Mouse (Mus musculus): ENCODE results near the gene Hmgn1. TPM values are rescaled to one million over a fixed set of nuclear protein-coding genes. Genes with fewer than 3 reads are reported as not detected.

The Hmgn1 gene
- polyA plus RNA-seq, 1 experiment from 2014 or later, result 279 TPM

- ATAC-seq (peak; percentile 93), DNase-seq (ENCODE audit: low spot score) (peak; percentile 91)
- Histone ChIP-seq H3K9me3 (ENCODE audit: low read length) (no peaks in the 10 kb centered on the region), H3K27me3 (replicated peaks; ENCODE audit: insufficient read depth, low read length) (no peaks in the 10 kb centered on the region), H3K4me1 (ENCODE audit: insufficient read depth, low read depth, low read length) (peaks cover 4% of the 10 kb centered on the region; the same call in 1 of the 2 replicates), H3K27ac (ENCODE audit: low read length) (peak overlapping the region; percentile 79), H3K4me3 (ENCODE audit: low read depth, low read length) (no peak overlapping the region), H3K4me2 (replicated peaks; ENCODE audit: low read depth, low read length) (no peak overlapping the region), H3K36me3 (ENCODE audit: insufficient read depth, low read length) (no peaks in the 10 kb centered on the region), H3K9ac (replicated peaks; ENCODE audit: low read depth) (no peak overlapping the region)
- TF ChIP-seq CTCF (IDR thresholded peaks at IDR 0.05) (peak; percentile 46), EP300 (IDR thresholded peaks at IDR 0.05) (peak; percentile 82)
- 41% methylated on average over 9 of the region's 9 CpGs for WGBS
These were observed 35.7 kb downstream of the Hmgn1 start for GRCm38 (mm10) chr16:96091515-96092504.

GRCm38 (mm10) chr16:96088120-96088519 lies 39.4 kb downstream of the Hmgn1 start:
- Histone ChIP-seq H3K36me3 (ENCODE audit: insufficient read depth, low read length) (no peaks in the 10 kb centered on the region), H3K4me1 (ENCODE audit: insufficient read depth, low read depth, low read length) (peaks cover 4% of the 10 kb centered on the region; the same call in 1 of the 2 replicates), H3K27me3 (replicated peaks; ENCODE audit: insufficient read depth, low read length) (no peaks in the 10 kb centered on the region), H3K4me3 (ENCODE audit: low read depth, low read length) (no peak overlapping the region), H3K27ac (ENCODE audit: low read length) (no peak overlapping the region), H3K4me2 (replicated peaks; ENCODE audit: low read depth, low read length) (no peak overlapping the region), H3K9me3 (ENCODE audit: low read length) (no peaks in the 10 kb centered on the region), H3K9ac (replicated peaks; ENCODE audit: low read depth) (no peak overlapping the region)
- 61% methylated on average over 5 of the region's 5 CpGs for WGBS
- no peak for TF ChIP-seq CTCF (IDR thresholded peaks at IDR 0.05)
- TF ChIP-seq EP300 (IDR thresholded peaks at IDR 0.05), result no peak
- no peak for DNase-seq (ENCODE audit: low spot score)
- ATAC-seq, result no peak

- Histone ChIP-seq H3K4me1 (ENCODE audit: insufficient read depth, low read depth, low read length) (peaks cover 4% of the 10 kb centered on the region; the same call in 1 of the 2 replicates), H3K9me3 (ENCODE audit: low read length) (no peaks in the 10 kb centered on the region), H3K4me3 (ENCODE audit: low read depth, low read length) (no peak overlapping the region), H3K36me3 (ENCODE audit: insufficient read depth, low read length) (no peaks in the 10 kb centered on the region), H3K4me2 (replicated peaks; ENCODE audit: low read depth, low read length) (no peak overlapping the region), H3K27me3 (replicated peaks; ENCODE audit: insufficient read depth, low read length) (no peaks in the 10 kb centered on the region), H3K9ac (replicated peaks; ENCODE audit: low read depth) (no peak overlapping the region), H3K27ac (ENCODE audit: low read length) (no peak overlapping the region)
- no peak for ATAC-seq
- no peak for DNase-seq (ENCODE audit: low spot score)
- WGBS, result 71% methylated on average over 4 of the region's 4 CpGs
- no peak for TF ChIP-seq EP300 (IDR thresholded peaks at IDR 0.05)
- TF ChIP-seq CTCF (IDR thresholded peaks at IDR 0.05), result 0 out of 2 replicates have a peak, but pooled peaks have one; percentile 15
These were observed 40.1 kb downstream of the Hmgn1 start for GRCm38 (mm10) chr16:96087436-96087835.

- no peak for ATAC-seq
- WGBS, result 60% methylated on average over 12 of the region's 12 CpGs
- Histone ChIP-seq H3K9ac (replicated peaks; ENCODE audit: low read depth) (no peak overlapping the region), H3K9me3 (ENCODE audit: low read length) (no peaks in the 10 kb centered on the region), H3K27ac (ENCODE audit: low read length) (no peak overlapping the region), H3K4me2 (replicated peaks; ENCODE audit: low read depth, low read length) (no peak overlapping the region), H3K4me1 (ENCODE audit: insufficient read depth, low read depth, low read length) (peaks cover 4% of the 10 kb centered on the region; the same call in 1 of the 2 replicates), H3K4me3 (ENCODE audit: low read depth, low read length) (no peak overlapping the region), H3K27me3 (replicated peaks; ENCODE audit: insufficient read depth, low read length) (no peaks in the 10 kb centered on the region), H3K36me3 (ENCODE audit: insufficient read depth, low read length) (no peaks in the 10 kb centered on the region)
- no peak for DNase-seq (ENCODE audit: low spot score)
- TF ChIP-seq CTCF (IDR thresholded peaks at IDR 0.05) (no peak), EP300 (IDR thresholded peaks at IDR 0.05) (no peak)
These were observed 40.5 kb downstream of the Hmgn1 start for GRCm38 (mm10) chr16:96087001-96087400.

- H3K9me3 ChIP-seq (ENCODE audit: low read length), result no peaks in the 10 kb centered on the region
- ATAC-seq (no peak), DNase-seq (ENCODE audit: low spot score) (no peak)
- no peaks in the 10 kb centered on the region for H3K27me3 ChIP-seq (replicated peaks; ENCODE audit: insufficient read depth, low read length)
- no peaks in the 10 kb centered on the region for H3K4me1 ChIP-seq (ENCODE audit: insufficient read depth, low read depth, low read length)
- H3K4me2 ChIP-seq (replicated peaks; ENCODE audit: low read depth, low read length), result no peak overlapping the region
- H3K9ac ChIP-seq (replicated peaks; ENCODE audit: low read depth), result no peak overlapping the region
- no peak overlapping the region for H3K4me3 ChIP-seq (ENCODE audit: low read depth, low read length)
- TF ChIP-seq EP300 (IDR thresholded peaks at IDR 0.05), result no peak
- H3K36me3 ChIP-seq (ENCODE audit: insufficient read depth, low read length), result 0 out of 2 replicates have a peak, but pooled peaks cover under 1% of the 10 kb centered on the region
- no peak overlapping the region for H3K27ac ChIP-seq (ENCODE audit: low read length)
These were observed 41.9 kb downstream of the Hmgn1 start for GRCm38 (mm10) chr16:96085597-96085996.

GRCm38 (mm10) chr16:96083179-96083646 lies 44.3 kb downstream of the Hmgn1 start:
- DNase-seq (ENCODE audit: low spot score), result no peak

More at GRCm38 (mm10) chr16:96083179-96083646, 44.3 kb downstream of the Hmgn1 start:
- peak; percentile 14 for ATAC-seq
- no peaks in the 10 kb centered on the region for H3K9me3 ChIP-seq (ENCODE audit: low read length)
- peak overlapping the region; percentile 99 for H3K27ac ChIP-seq (ENCODE audit: low read length)
- H3K4me2 ChIP-seq (replicated peaks; ENCODE audit: low read depth, low read length), result peak overlapping the region; percentile 69
- 7% methylated on average over 20 of the region's 20 CpGs for WGBS
- H3K9ac ChIP-seq (replicated peaks; ENCODE audit: low read depth), result peak overlapping the region; percentile 55
- 0 out of 2 replicates have a peak, but pooled peaks cover 13% of the 10 kb centered on the region for H3K36me3 ChIP-seq (ENCODE audit: insufficient read depth, low read length)
- H3K4me3 ChIP-seq (ENCODE audit: low read depth, low read length), result peak overlapping the region; percentile 99
- no peak; the same call in 1 of the 2 replicates for TF ChIP-seq EP300 (IDR thresholded peaks at IDR 0.05)
- TF ChIP-seq CTCF (IDR thresholded peaks at IDR 0.05), result no peak
- H3K4me1 ChIP-seq (ENCODE audit: insufficient read depth, low read depth, low read length), result no peaks in the 10 kb centered on the region
- H3K27me3 ChIP-seq (replicated peaks; ENCODE audit: insufficient read depth, low read length), result no peaks in the 10 kb centered on the region

Data from lung, postnatal 0 days (tissue).